Mouse (Mus musculus) testis, adult 2 months (tissue): ENCODE data around the gene Lyl1.

Source experiments
- CTCF ChIP-seq: fragments of 200-500 bp; IDR thresholded peaks from 2 replicates; pipeline ENCODE4 v1.5.1; 2012; ENCODE audit warnings: low read depth, mild to moderate bottlenecking, inconsistent platforms, low read length, moderate library complexity; ENCODE audit not compliant: control insufficient read depth, insufficient read depth, insufficient replicate concordance
- POLR2A ChIP-seq: fragments of 200-500 bp; IDR thresholded peaks from 2 replicates; pipeline ENCODE4 v1.6.1; 2012; ENCODE audit warnings: low read depth, mild to moderate bottlenecking, inconsistent platforms, low read length, moderate library complexity; ENCODE audit not compliant: control insufficient read depth

- TF ChIP-seq POLR2A (no peak), CTCF (no peak)
Observed at GRCm38 (mm10) chr8:84707267-84707883, 6.1 kb downstream of the Lyl1 start.
